Mouse (Mus musculus) MEL (cell line): ENCODE results near the gene Palm3. TPM values are rescaled to one million over a fixed set of nuclear protein-coding genes. Genes with fewer than 3 reads are reported as not detected.
"Not testable (repeated sequence)": the region's sequence is repeated elsewhere in the genome, so short reads cannot be mapped to it uniquely, and the experiment has no call there.

Experiments
- DNase-seq: peaks from one replicate; pipeline ENCODE4 v3.0.0; 2011; ENCODE audit warnings: low read depth, low spot score
- H3K27ac ChIP-seq: 2 replicates; pipeline ENCODE4 v1.5.1; 2012; ENCODE audit warnings: low read depth, mild to moderate bottlenecking, control low read depth, low read length, moderate library complexity; ENCODE audit not compliant: control insufficient read depth
- H3K27me3 ChIP-seq, 2 experiments: fragments of 150-350 bp in 1 of 2; sonication (generic) in 1 of 2; 2 replicates each; pipeline ENCODE4 v1.6.1; 2012; ENCODE audit warnings: low read length in 2 of 2, mild to moderate bottlenecking in 2 of 2, improper control_type of control experiment in 1 of 2, moderate library complexity in 1 of 2; ENCODE audit not compliant: insufficient read depth in 2 of 2, control insufficient read depth in 1 of 2
- H3K36me3 ChIP-seq, 2 experiments: 2 replicates each; pipeline ENCODE4 v1.6.1; 2012 to 2014; ENCODE audit warnings: low read length in 2 of 2, improper control_type of control experiment in 1 of 2, inconsistent platforms in 1 of 2, mild to moderate bottlenecking in 1 of 2; ENCODE audit not compliant: insufficient read depth in 2 of 2, control insufficient read depth in 1 of 2
- H3K4me1 ChIP-seq, 2 experiments: fragments of 150-350 bp in 1 of 2; sonication (generic) in 1 of 2; 2 replicates each; pipeline ENCODE4 v1.6.1; 2012; ENCODE audit warnings: low read length in 2 of 2, improper control_type of control experiment in 1 of 2, mild to moderate bottlenecking in 1 of 2; ENCODE audit not compliant: insufficient read depth in 2 of 2, control insufficient read depth in 1 of 2
- H3K4me3 ChIP-seq, 2 experiments: fragments of 150-350 bp in 1 of 2; sonication (generic) in 1 of 2; 2 replicates each; pipeline ENCODE4 v1.5.1; 2012; ENCODE audit warnings: low read depth in 2 of 2, low read length in 2 of 2, mild to moderate bottlenecking in 2 of 2, moderate library complexity in 2 of 2, control low read depth in 1 of 2, improper control_type of control experiment in 1 of 2; ENCODE audit not compliant: control insufficient read depth in 1 of 2, insufficient read depth in 1 of 2
- H3K79me2 ChIP-seq: 2 replicates; pipeline ENCODE4 v1.6.1; 2012; ENCODE audit warnings: mild to moderate bottlenecking, low read length, moderate library complexity; ENCODE audit not compliant: control insufficient read depth, poor library complexity, insufficient read depth
- H3K9ac ChIP-seq: 2 replicates; pipeline ENCODE4 v1.6.1; 2012; ENCODE audit warnings: low read depth, mild to moderate bottlenecking, control low read depth, low read length, moderate library complexity; ENCODE audit not compliant: control insufficient read depth, poor library complexity, severe bottlenecking
- H3K9me3 ChIP-seq: fragments of 150-350 bp; sonication (generic); replicated peaks from 2 replicates; pipeline ENCODE4 v1.6.1; 2012; ENCODE audit warnings: mild to moderate bottlenecking, low read length, improper control_type of control experiment, moderate library complexity; ENCODE audit not compliant: insufficient read depth
- BHLHE40 ChIP-seq: IDR thresholded peaks from 2 replicates; pipeline ENCODE4 v1.6.1; 2012; ENCODE audit warnings: low read depth, mild to moderate bottlenecking, inconsistent platforms, low read length, improper control_type of control experiment, borderline replicate concordance
- CTCF ChIP-seq, 3 experiments: IDR thresholded peaks in 2 of 3; conservative IDR thresholded peaks in 1 of 3; 2 replicates each; pipeline ENCODE4 v1.5.1; 2011 to 2012; ENCODE audit warnings: low read length in 3 of 3, low read depth in 2 of 3, mild to moderate bottlenecking in 2 of 3, improper control_type of control experiment in 1 of 3, inconsistent platforms in 1 of 3, mixed read lengths in 1 of 3, moderate library complexity in 1 of 3; ENCODE audit not compliant: control insufficient read depth in 1 of 3, insufficient read depth in 1 of 3, poor library complexity in 1 of 3, severe bottlenecking in 1 of 3
- EP300 ChIP-seq, 2 experiments: IDR thresholded peaks; 2 replicates each; pipeline ENCODE4 v1.6.1; 2011; ENCODE audit warnings: improper control_type of control experiment in 2 of 2, low read length in 2 of 2, low read depth in 1 of 2, mild to moderate bottlenecking in 1 of 2
- ETS1 ChIP-seq: IDR thresholded peaks from 2 replicates; pipeline ENCODE4 v1.6.1; 2012; ENCODE audit warnings: low read depth, mild to moderate bottlenecking, inconsistent platforms, low read length, improper control_type of control experiment, moderate library complexity
- GABPA ChIP-seq: IDR thresholded peaks from 2 replicates; pipeline ENCODE4 v1.6.1; 2012; ENCODE audit warnings: low read depth, mild to moderate bottlenecking, inconsistent platforms, low read length, improper control_type of control experiment, moderate library complexity
- GATA1 ChIP-seq: IDR thresholded peaks from 2 replicates; pipeline ENCODE4 v1.6.1; 2011; ENCODE audit warnings: low read depth, low read length, improper control_type of control experiment
- HCFC1 ChIP-seq: IDR thresholded peaks from 2 replicates; pipeline ENCODE4 v1.6.1; 2012; ENCODE audit warnings: low read depth, mild to moderate bottlenecking, inconsistent platforms, low read length, improper control_type of control experiment, moderate library complexity
- MAFK ChIP-seq: IDR thresholded peaks from 2 replicates; pipeline ENCODE4 v1.6.1; 2011; ENCODE audit warnings: low read depth, mild to moderate bottlenecking, low read length, improper control_type of control experiment, borderline replicate concordance
- MAX ChIP-seq: IDR thresholded peaks from 2 replicates; pipeline ENCODE4 v1.6.1; 2011; ENCODE audit warnings: low read length, improper control_type of control experiment
- MAZ ChIP-seq: IDR thresholded peaks from 2 replicates; pipeline ENCODE4 v1.6.1; 2012; ENCODE audit warnings: low read depth, mild to moderate bottlenecking, inconsistent platforms, low read length, improper control_type of control experiment
- MXI1 ChIP-seq: IDR thresholded peaks from 2 replicates; pipeline ENCODE4 v1.6.1; 2011; ENCODE audit warnings: mild to moderate bottlenecking, low read depth, low read length, improper control_type of control experiment
- MYB ChIP-seq: IDR thresholded peaks from 2 replicates; pipeline ENCODE4 v1.6.1; 2011; ENCODE audit warnings: mild to moderate bottlenecking, low read depth, low read length, improper control_type of control experiment
- MYC ChIP-seq: IDR thresholded peaks from 2 replicates; pipeline ENCODE4 v1.6.1; 2011; ENCODE audit warnings: low read depth, mild to moderate bottlenecking, low read length, improper control_type of control experiment, moderate library complexity
- NELFE ChIP-seq: IDR thresholded peaks from 2 replicates; pipeline ENCODE4 v1.6.1; 2011; ENCODE audit warnings: low read depth, low read length, improper control_type of control experiment
- RCOR1 ChIP-seq: IDR thresholded peaks from 2 replicates; pipeline ENCODE4 v1.6.1; 2012; ENCODE audit warnings: low read depth, mild to moderate bottlenecking, inconsistent platforms, low read length, improper control_type of control experiment
- SIN3A ChIP-seq: IDR thresholded peaks from 2 replicates; pipeline ENCODE4 v1.6.1; 2012; ENCODE audit warnings: low read length, improper control_type of control experiment, inconsistent platforms
- TBP ChIP-seq: IDR thresholded peaks from 2 replicates; pipeline ENCODE4 v1.8.0; 2011; ENCODE audit warnings: low read depth, low read length, improper control_type of control experiment
- TCF12 ChIP-seq: IDR thresholded peaks from 2 replicates; pipeline ENCODE4 v1.6.1; 2014; ENCODE audit warnings: low read depth, mild to moderate bottlenecking, inconsistent platforms, low read length, improper control_type of control experiment, moderate library complexity
- UBTF ChIP-seq: IDR thresholded peaks from 2 replicates; pipeline ENCODE4 v1.6.1; 2012; ENCODE audit warnings: low read depth, mild to moderate bottlenecking, inconsistent platforms, low read length, improper control_type of control experiment, moderate library complexity, borderline replicate concordance; ENCODE audit not compliant: insufficient read depth
- USF1 ChIP-seq: IDR thresholded peaks from 2 replicates; pipeline ENCODE4 v1.6.1; 2014; ENCODE audit warnings: low read depth, mild to moderate bottlenecking, inconsistent platforms, low read length, improper control_type of control experiment, moderate library complexity
- polyA plus RNA-seq, 2 experiments: library from polyadenylated mRNA; stranded (reverse) in 1 of 2; unstranded in 1 of 2; fragments of >175 nt in 1 of 2; fragments of >200 nt in 1 of 2; gene quantifications; 2 replicates each; pipeline versions ENCODE4 v1.2.1 to v1.2.4; 2012; ENCODE audit warnings: low replicate concordance in 2 of 2, low read depth in 1 of 2; ENCODE audit not compliant: insufficient read length in 2 of 2, insufficient read depth in 1 of 2, missing spikeins in 1 of 2
- total RNA-seq: library from RNA; depleted of rRNA; stranded (reverse); fragments of 300-350 nt; gene quantifications from 2 replicates; pipeline ENCODE4 v1.2.3, GENCODE M21; 2012

Palm3 gene
- total and polyA plus RNA-seq, 3 experiments = 0.65 to 3.6 TPM; not detected in 1

DNA sequence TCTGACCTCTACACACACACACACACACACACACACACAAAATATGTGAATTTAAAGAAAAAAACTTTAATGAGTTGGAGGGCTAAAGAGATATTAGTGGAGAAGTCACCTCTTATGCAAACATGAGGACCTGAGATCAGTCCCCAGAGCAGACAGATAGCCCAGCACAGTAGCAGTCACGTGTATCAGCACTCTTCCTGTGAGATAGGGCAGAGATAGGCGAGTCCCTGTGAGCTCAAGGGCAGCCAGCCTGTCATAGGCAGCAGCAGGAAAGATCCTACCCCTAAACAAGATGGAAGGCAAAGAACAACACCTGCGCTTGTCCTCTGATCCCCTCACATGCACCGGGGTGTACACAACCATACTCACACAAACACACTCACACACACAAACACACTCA lies 38.8 kb upstream of the Palm3 start:
- H3K27ac ChIP-seq = peak overlapping the region; percentile 48; the same call in 1 of the 2 replicates
- H3K79me2 ChIP-seq = no peaks in the 10 kb centered on the region
- DNase-seq = peak; percentile 55
- H3K36me3 ChIP-seq = peaks cover 0 to 6% of the 10 kb centered on the region in 2 experiments; a peak in 3 of 4 replicates
- no peak overlapping the region for H3K4me3 ChIP-seq
- no peak; the same call in 1 of the 2 replicates for TF ChIP-seq TCF12
- peak; percentile 42 to 43; a peak in 2 of 4 replicates for TF ChIP-seq EP300 (IDR thresholded peaks at IDR 0.05; ENCODE audit: low read depth in 1 of 2, low read length in 2 of 2)
- TF ChIP-seq MYC = 0 out of 2 replicates have a peak, but pooled peaks have one; percentile 48
- no peak for TF ChIP-seq NELFE
- peak; percentile 57 for TF ChIP-seq GATA1
- TF ChIP-seq BHLHE40 = 0 out of 2 replicates have a peak, but pooled peaks have one; percentile 17
- peak; percentile 76 for TF ChIP-seq USF1
- no peak for TF ChIP-seq CTCF (IDR thresholded peaks at IDR 0.05 in 2 of 3, conservative IDR thresholded peaks at IDR 0.05 in 1 of 3; ENCODE audit: control insufficient read depth in 1 of 3, insufficient read depth in 1 of 3, low read depth in 2 of 3, low read length in 3 of 3, poor library complexity in 1 of 3, severe bottlenecking in 1 of 3)
- peak; percentile 61; the same call in 1 of the 2 replicates for TF ChIP-seq MXI1
- no peak for TF ChIP-seq HCFC1
- TF ChIP-seq ETS1 = peak; percentile 52; the same call in 1 of the 2 replicates
- 0 out of 2 replicates have a peak, but pooled peaks have one; percentile 29 for TF ChIP-seq RCOR1
- no peak for TF ChIP-seq MAFK
- peak; percentile 23; the same call in 1 of the 2 replicates for TF ChIP-seq SIN3A
- TF ChIP-seq MAZ = no peak
- TF ChIP-seq UBTF = no peak
- no peak for TF ChIP-seq TBP
- TF ChIP-seq MAX = peak; percentile 70
- no peak for TF ChIP-seq GABPA
- TF ChIP-seq MYB = no peak
- TF ChIP-seq, all 39 proteins: peak for 10
- Histone ChIP-seq H3K4me1 (peaks cover 8 to 11% of the 10 kb centered on the region in 2 experiments), H3K9ac (no peak overlapping the region), H3K27me3 (no peaks in the 10 kb centered on the region), H3K9me3 (no peaks in the 10 kb centered on the region)

DNA sequence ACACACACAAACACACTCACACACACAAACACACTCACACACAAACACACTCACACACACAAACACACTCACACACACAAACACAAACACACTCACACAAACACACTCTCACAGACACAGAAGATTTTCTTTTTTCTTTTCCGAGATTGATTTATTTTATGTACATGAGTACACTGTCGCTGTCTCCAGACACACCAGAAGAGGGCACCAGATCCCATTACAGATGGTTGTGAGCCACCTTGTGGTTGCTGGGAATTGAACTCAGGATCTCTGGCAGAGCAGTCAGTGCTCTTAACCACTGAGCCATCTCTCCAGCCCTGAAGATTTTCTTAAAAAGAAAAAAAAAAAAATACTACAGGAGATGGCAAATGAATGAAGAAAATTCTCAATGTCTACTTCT lies 38.0 kb upstream of the Palm3 start:
- not testable (repeated sequence) for DNase-seq, H3K9me3 ChIP-seq
- TF ChIP-seq CTCF (IDR thresholded peaks at IDR 0.05 in 2 of 3, conservative IDR thresholded peaks at IDR 0.05 in 1 of 3; ENCODE audit: control insufficient read depth in 1 of 3, insufficient read depth in 1 of 3, low read depth in 2 of 3, low read length in 3 of 3, poor library complexity in 1 of 3, severe bottlenecking in 1 of 3) = peak in 1 of 3 experiments; percentile 41; a peak in 2 of 6 replicates

More for the DNA sequence above, 38.0 kb upstream of the Palm3 start:
- H3K79me2 ChIP-seq, H3K27ac ChIP-seq, H3K9ac ChIP-seq, H3K36me3 ChIP-seq, H3K27me3 ChIP-seq, H3K4me3 ChIP-seq: not testable (repeated sequence)
- H3K4me1 ChIP-seq = peaks cover 8 to 11% of the 10 kb centered on the region in 2 experiments
